Mouse (Mus musculus): ENCODE data around the gene Prickle4. TPM values are rescaled to one million over a fixed set of nuclear protein-coding genes. Genes with fewer than 3 reads are reported as not detected.

Gene Prickle4
- 1 to 10 TPM; 2.2 to 4.8 TPM for total RNA-seq (2021)
- long read RNA-seq, experiment 1, partial matches to known transcripts: 0 of 4 reads
- long read RNA-seq, experiment 1, other reads (novel, unspliced or antisense): 3 of 4 reads
- long read RNA-seq, experiment 2: 0 reads

DNA sequence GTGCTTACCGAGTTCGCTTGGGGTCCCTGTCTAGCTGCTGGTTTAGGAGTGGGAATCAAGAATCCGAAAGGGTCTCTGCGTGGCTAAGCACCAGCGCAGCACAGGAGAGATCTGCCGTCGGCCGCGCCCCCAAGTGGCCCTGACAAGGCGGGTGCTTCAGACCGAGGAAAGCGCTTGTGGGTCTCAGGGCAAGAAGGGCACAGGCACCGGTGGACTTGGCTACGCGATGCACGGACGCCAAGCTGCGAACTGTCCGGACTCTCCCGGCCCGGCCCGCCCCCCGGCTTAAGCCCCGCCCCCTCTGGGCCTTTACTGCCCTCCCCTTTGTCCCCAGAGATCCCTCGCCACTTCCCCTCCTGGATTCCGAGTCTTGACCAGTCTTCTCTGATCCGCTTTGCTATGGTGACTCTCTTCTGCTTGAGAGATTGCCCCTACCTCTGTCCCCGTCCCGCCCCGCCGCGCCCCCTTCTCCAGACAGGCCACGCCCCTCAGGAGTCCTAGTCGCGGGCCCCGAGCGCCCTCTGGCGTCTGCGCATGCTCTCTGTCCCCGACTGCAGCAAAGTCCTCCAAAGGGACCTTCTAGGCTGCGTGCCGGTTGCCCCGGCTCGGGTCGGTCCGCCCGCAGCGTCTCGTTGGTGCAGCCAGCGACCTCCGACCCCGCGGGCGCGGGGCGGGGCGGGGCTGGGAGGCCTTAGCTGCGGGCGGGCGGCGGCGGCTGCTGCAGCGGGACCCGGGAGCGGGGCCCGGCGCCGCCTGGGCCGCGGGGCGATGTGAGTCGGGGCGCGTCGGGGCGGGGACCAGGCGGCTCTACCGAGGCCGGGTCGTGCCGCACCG is at the start of gene Prickle4:
Gene Prickle4 (minus strand): TSS at position 234 of the 834 bp plus-strand sequence.
- DNase-seq: peak; percentile 99

DNA sequence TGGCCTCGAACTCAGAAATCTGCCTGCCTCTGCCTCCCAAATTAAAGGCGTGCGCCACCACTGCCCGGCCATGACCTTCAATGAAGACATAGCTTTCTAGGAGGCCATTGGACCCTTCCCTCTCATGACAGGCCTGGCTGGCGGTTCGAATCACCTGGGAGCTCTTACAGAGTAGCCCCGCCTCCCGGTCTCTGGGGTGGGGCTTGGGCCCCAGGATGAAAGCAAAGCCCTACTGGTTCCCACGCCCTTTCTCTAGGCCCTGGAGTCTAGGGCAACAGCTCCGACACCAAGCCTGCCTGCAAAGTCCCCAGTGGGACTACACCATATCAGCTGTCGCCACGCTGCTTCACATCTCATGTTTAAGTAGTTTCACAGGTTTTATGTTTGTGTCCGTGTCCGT is 49.5 kb upstream of the Prickle4 start:
- DNase-seq: no peak

DNA sequence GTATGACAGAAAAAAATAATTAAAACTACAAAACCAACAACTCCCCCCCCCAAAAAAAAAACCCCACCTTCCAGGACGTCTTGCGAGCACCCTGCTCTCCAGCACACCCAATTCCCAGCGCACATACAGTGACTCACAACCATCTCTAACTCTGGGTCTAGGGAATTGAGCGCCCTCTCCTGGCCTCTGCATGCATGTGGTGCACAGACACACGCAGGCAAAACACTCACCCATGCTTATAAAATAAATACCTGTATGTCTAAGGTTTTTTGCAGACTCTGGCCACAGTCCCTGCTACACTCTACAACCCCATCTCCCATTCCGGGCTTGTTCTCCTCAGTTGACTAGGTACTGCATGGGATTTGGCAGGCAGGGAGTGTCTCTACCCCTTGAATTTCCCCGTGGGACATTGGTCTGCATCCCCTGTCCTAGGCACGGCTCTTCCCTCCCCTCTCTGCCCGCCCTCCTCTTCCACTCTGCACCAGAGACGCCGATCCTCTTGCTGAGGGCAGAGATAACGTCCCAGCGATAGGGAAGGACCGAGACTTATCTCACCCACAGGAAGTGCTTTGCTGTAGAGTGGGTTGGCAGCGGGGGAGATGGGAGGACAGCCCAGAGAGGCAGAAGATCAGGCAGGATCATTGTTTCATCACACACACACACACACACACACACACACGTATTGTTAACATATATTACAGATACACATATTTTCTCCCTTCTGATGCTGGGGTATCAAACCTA is 48.6 kb upstream of the Prickle4 start:
- no peak for DNase-seq

DNA sequence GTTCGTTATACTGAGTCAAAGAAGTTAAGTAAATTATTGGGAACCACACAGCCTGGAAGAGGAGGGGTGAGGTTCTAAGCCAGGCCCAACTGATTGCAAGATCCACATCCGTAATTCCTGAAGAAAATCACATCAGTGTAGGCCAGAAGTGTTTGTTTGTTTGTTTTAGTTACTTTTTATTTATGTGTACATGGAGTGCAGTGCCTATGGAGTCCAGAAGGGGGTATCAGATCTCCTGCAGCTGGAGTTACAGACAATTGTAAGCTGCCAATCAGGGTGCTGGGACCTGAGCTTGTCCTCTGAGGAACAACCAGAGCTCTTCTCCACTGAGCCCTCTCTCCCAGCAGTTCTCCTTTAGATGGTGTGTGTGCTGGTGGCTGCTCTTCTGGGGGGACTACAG is 45.6 kb upstream of the Prickle4 start:
- DNase-seq: no peak

DNA sequence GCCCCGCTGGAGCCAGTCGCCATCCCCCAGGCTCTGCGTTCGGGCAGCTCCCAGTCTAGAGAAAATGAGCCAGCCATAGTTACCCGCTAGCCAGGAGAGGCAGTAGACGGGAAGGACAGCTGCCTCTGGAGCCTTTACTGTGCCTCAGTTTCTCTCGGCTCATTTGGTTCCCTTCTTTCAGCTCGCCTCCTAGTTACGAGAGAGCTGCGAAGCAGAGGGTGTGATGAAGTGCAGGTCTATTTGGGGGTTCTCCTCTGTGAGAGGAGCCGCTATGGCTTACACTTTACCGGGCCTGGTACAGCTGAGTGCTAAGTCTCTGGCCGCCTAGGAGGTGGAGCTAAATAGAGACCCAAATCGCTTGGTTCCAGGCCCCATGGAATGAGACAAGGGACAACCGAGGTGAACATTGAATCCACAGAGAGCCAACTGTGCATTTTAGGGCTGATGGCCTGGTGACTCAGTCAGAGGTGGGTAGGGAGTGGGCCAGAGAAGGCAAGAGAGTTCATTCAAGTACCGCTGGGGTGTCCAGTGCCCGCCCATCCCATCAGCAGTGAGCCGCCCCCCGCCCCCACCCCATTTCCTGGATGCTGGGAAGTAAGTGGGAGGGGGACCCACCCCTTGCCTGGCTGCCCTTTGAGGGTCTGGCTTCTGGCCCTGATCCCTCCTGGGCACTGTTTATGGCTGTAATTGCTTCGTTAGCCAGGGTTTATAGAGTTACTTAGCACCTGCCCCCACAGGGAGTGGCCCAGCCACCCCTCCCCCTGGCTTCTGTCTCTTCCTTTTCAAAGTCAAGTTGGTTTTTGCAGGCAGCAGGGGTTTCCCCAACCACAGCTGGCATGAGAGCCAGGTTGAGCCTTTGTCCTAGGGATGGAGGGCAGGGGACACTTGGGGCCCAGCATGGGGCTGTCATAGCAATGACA is 44.6 kb upstream of the Prickle4 start:
- no peak for DNase-seq

DNA sequence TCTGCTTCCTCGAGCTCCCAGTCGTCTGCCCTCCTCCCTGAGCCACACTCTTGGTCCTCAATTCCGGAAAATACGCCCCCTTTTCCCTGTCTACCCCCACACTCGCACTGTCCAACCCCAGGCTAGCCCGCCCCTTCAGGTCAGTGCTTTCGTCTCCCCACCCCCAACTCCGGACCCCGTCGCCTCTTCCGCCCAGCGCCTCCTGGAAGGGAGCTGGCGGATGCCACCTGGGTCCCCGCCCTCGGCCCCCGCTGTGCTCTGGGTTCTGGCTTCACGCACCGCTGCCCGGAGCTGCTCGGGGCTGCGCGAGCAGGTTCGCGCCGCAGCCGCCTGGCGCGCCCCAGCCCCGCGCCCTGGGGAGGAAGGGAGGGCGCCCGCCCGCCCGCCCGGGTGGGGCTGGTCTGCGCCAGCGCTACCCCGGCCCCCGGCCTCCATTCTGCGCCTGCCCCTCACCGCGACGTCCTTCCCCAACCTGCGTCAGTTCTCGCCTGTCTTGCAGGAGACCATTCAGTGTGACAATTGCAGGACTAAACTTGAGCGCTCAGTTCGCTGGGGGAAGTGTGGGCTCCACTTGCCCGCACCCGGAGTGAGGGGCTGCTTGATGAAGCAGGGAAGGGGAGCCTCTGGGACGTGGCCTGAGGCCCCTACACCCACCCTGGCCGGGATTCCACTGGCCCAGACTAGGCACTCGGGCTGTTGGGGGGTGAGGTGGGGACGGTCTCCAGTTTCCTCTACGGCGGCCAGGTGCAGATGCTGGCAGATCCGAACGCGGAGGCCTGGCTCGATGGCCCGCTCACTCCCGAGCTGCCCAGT is 43.7 kb upstream of the Prickle4 start:
- DNase-seq: peak; percentile 61

DNA sequence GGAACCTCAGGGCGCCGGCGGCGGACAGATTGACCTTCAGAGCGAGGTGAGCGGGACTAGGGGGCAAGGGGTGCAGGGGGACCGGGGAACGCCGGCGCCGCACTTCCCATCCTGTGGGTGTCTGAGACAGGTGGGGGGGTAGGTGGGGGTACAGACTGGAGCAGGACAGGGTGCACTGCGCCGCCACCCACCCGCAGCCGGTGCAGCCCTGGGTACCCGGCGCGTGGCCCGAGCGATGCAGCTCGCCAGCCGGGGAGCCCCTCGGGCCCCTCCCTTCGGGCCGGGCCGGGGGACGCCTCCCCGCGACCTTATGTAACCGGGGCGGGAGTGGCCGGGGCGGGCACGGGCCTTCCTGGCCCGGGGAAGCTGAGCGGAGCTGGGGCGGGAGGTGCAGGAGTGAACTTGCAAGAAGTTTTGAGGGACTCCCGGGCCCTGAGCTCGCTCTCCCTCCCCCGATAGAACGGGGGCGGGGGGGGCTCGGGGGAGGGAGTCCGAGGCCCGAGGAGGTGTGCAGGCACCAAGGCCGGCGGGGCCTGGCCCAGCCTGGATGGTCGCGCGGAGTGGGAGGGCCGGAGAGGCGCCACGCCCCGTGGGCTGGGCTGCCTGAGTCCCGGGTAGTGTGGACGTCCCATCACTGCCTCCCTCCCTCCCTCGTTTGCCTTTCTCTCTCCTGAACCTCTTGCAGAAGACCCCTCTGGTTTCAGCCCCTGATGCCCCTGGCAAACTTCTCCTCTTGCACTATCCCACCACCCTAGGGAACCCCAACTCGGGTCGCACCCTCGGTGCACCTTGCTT is 42.9 kb upstream of the Prickle4 start:
- DNase-seq: peak; percentile 93

DNA sequence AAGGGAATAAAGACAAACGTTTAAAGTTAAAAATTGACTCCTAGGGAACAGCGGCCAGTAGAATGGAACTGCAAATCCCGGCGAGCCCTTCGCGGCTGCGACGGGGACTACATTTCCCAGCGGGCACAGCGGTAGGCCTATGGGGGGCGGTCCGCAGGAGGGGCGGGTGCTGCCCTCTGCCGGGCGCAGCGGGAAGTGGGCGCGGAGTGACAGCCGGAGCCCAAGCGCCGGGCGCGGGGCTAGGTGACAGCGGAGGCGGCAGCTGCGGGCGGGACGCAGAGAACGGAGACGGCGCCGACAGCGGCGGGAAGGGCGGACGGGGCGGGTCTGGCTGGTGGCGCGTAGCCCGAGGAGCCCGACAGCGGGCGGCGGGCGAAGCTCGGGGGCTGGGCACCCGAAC is 42.3 kb upstream of the Prickle4 start, which contains the start of gene Tfeb:
Gene Tfeb (plus strand): TSS at position 175 of the 400 bp plus-strand sequence.
- DNase-seq: peak; percentile 99

DNA sequence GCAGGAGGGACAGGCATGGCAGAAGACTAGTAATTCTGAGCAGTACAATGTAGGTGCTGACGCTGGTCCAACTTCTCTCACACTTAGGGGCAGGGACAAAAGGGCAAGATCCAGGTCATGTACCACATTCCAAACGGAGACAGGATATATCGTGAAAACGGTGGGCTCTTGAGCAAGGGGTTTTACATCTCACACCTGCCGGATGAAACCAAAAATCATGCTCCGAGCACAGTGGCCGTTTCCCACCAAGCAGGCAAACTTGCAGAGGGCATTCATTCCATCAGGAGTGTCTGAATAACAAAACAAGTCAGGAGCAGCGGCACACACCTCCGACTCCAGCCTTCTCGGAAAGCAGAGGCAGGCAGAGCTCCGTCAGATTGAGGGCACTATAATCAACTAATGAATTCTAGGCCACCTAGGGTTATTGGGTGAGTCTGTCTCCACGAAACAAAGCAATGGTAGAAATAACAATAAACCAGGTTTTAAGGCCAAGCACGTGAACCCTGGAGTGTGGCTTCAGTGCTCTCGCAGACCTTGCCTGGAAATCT is 41.1 kb upstream of the Prickle4 start:
- DNase-seq: no peak

DNA sequence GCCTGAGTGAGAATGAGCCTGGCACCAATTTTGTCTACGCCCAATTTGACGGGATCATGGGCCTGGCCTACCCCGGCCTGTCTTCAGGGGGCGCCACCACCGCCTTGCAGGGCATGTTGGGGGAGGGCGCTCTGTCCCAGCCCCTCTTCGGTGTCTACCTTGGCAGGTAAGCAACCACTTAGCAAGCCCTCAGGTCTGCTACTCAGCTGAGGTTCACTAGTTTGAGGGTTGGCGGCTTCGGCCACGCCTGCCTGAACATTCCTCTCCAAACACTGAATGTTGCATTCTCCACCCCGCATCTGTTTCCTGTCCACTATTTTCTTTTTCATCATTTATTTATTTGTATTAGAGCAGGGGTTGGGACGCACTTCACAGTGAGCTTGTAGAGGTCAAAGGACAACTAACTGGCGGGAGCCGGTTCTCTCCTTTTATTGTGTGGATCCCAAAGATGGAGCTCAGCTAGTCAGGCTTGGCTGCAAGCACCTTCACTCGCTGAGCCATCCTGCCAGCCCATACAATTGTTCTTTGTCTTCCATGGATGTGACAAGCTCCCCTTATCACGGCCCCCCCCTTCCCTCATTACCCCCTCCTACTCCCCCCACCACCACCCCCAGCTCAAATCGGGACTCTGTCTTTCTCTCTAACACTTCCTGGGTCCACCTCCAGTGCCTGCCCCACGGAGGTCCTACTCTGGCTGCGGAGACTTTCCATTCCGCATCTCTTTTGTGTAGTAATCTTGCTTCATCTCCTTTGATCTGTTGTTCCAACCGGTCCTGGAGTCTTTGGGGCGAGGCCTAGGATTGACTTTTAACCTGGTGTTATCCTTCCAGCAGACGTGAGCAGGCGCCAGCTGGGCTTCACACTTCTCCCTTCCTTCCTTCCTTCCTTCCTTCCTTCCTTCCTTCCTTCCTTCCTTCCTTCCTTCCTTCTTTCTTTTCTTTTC is 36.4 kb upstream of the Prickle4 start:
- DNase-seq: no peak

DNA sequence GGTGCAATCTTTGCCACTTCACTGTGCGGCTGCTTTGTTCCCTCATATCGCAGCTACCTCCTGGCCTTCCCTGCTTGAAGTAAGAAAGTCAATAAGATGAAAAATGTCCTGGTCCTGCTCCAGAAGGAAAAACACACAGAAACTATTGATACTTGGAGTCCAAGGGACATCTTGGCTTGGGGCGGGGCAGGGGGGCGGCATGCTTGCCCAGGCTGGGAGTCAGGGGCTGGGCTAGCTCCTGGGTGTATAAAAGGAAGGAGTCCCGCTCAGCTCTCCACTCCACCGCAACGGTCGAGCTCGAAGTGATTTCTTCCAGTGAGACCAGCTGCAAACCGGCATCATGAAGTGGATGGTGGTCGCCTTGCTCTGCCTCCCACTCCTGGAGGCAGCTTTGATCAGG is 32.0 kb upstream of the Prickle4 start, which contains the start of gene Pgc:
Gene Pgc (plus strand): TSS at position 277 of the 400 bp plus-strand sequence.
- no peak for DNase-seq

DNA sequence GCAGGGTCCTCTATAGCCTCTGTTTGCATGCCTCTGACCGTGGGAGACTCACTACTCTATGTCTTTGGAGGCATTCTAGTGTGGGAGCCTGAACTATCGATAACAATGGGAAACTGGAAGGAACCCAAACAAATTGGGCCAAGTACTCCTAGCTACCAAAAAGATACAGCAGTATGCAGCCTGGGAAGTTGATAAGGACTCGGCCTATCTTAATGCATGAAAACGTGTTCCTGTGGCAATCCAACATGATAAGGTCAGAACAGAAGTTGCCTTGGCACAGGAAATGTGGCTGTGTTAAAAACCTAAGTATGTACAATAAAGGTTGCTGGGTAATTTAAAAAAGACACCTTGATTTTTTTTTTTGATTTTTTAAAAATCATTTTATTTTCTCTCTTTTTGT is 26.6 kb upstream of the Prickle4 start:
- no peak for DNase-seq

DNA sequence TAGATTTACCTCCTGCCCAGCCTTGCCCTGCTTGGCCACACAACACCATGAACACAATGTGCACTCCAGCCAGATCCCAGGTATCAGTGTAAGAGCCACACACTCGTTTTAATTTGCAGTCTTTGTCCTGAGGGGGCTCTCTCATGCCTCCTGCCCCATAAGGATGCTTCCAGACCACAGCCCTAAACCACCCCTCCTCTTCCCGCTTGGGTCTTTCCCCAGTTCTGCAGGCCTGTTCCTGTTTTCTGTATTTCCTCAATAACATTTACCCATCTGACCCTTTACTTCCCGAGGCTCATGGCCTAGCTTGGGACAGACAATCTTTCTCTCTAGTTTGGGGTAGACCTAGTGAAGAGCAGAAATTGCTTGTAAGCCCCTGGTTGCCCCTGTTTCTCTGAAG is 20.5 kb upstream of the Prickle4 start:
- no peak for DNase-seq

DNA sequence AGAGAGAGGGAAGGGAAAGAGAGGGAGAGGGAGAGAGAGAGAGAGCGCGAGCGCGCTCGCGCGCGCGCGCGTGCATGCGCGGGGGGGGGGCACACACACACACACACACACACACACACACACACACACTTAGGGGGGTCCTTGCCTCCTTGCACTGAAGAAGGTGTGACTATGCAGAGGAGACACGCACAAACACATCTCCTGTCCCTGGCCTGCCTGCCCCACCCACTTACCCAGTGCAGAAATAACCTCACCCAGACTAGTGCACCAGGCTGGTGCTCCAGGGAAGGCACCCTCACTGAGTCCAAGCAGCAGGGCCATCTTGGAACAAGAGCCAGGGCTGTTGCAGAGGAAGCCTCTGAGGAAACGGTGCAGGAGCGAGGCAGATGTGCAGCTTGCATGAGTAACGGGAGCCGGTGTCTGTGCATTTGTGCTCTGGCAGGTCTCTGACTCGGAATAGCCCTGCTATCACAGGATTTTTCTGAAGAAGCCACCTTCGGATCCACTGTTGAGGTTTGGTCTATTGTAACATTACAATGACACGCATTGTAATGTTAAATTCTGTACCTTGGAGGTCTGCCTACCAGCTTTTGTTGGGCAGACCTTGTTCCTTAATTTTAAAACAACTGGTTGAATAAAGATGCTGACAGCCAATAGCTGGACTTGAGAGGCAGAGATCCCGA is 18.5 kb upstream of the Prickle4 start:
- no peak for DNase-seq

DNA sequence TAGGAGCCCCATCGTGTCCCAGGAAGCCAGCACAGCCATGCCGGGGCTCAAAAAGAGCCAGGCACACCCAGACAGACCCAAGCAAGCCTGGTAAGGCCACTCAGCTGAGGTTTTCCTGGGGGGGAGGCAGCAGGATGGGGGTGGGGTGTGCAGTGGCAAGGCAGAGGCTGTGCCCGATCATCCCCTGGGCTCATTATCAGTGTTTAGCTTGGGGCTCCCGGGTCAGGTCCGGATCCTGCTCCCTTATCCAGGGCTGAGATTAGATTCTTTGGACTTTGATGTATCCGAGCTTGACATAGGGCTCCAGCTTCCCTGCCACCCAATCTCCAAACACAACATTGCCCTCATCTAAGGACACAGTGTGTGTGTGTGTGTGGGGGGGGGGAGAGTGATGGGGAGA is 17.3 kb upstream of the Prickle4 start:
- no peak for DNase-seq

DNA sequence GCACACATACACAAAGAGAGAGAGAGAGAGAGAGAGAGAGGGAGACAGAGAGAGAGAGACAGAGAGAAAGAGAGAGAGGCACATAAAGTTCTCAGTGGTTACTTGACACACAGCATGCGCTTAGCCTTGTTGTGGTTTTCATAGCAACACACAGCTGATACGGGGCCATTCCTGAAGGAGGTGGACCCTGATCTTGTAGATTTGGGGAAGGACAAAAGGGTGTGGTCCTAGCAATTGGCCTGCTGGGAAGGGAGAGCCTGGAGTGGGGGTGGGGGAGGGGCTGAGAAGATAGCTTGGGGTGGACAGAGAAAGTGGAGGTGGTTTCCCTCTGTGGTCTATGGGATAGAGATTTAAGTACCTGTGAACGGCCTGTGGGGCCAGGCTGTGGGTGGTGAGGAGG is 15.5 kb upstream of the Prickle4 start:
- no peak for DNase-seq

DNA sequence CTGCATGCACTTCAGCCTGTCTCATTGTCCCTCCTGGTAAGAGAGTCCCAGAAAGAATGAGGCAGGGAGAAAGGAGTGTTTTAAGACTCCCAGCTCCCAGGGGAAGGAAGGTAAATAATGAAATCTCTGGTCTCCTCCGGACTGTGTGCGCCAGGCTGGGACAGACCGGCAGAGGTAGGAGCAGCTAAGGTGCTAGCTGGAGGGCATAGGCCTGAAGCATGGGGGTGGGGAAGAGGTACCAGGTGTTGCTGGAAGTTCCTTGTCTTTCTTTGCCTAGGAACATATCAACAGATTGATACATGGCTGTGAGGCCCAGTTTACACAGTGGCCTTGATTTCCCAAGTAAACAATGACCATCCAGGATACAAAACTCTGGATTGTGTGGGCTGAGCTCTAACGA is 14.4 kb upstream of the Prickle4 start:
- no peak for DNase-seq

DNA sequence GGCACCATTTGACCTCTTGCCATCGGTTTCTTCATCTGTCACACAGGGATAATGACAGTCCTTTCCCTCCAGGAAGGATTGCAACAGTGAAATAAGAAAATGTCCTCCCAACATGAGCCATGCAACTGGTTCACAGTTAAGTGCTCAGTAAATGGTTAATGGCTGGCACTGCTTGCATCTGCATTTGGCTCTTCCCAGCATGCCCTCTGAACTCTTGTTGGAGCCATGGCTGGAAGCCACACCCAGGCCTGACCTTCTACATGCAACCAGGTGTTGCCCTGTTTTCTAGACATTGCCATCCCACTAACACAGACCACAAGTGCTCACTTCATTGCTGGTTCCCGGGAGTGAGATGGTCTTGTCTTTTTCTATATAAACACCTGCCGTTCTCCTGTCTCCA is 13.4 kb upstream of the Prickle4 start:
- no peak for DNase-seq
